Mouse (Mus musculus) embryonic facial prominence, embryonic 15.5 days (tissue): ENCODE data around the gene 4930590J08Rik. TPM values are rescaled to one million over a fixed set of nuclear protein-coding genes. Genes with fewer than 3 reads are reported as not detected.

Experiments used
- ATAC-seq: fragments of 200-750 bp; cut with Nextera tagmentation; 2 replicates; pipeline ENCODE4 v1.8.0; 2017; ENCODE audit warnings: low read depth, moderate TSS enrichment; ENCODE audit not compliant: insufficient number of reproducible peaks, low FRiP score, low TSS enrichment
- H3K27ac ChIP-seq: fragments of 300-500 bp; sonication (generic); replicated peaks from 2 replicates; pipeline ENCODE4 v1.5.1; 2015; ENCODE audit warnings: mild to moderate bottlenecking, inconsistent platforms
- H3K27me3 ChIP-seq: fragments of 300-500 bp; sonication (generic); 2 replicates; pipeline ENCODE4 v1.6.1; 2015; ENCODE audit warnings: inconsistent platforms
- H3K36me3 ChIP-seq: fragments of 300-500 bp; sonication (generic); 2 replicates; pipeline ENCODE4 v1.6.1; 2015; ENCODE audit warnings: mild to moderate bottlenecking, inconsistent platforms
- H3K4me1 ChIP-seq: fragments of 300-500 bp; sonication (generic); 2 replicates; pipeline ENCODE4 v1.6.1; 2015; ENCODE audit warnings: inconsistent platforms
- H3K4me2 ChIP-seq: fragments of 300-500 bp; sonication (generic); replicated peaks from 2 replicates; pipeline ENCODE4 v1.6.1; 2015; ENCODE audit warnings: mild to moderate bottlenecking, inconsistent platforms
- H3K4me3 ChIP-seq: fragments of 300-500 bp; sonication (generic); replicated peaks from 2 replicates; pipeline ENCODE4 v1.5.1; 2015; ENCODE audit warnings: mild to moderate bottlenecking, inconsistent platforms
- H3K9ac ChIP-seq: fragments of 300-500 bp; sonication (generic); 2 replicates; pipeline ENCODE4 v1.6.1; 2015; ENCODE audit warnings: inconsistent platforms
- H3K9me3 ChIP-seq: fragments of 300-500 bp; sonication (generic); replicated peaks from 2 replicates; pipeline ENCODE4 v1.6.1; 2016; ENCODE audit warnings: inconsistent platforms
- WGBS: fragments of 180-500 bp; shearing (Covaris S2); methylation state at CpG from one replicate; pipeline ENCODE4 v1.1.7; 2015; 5-methylcytosine and 5-hydroxymethylcytosine counted together
- polyA plus RNA-seq: library from polyadenylated mRNA; unstranded; fragments of >200 nt; fragmentation: Nextera tagmentation; extraction: Ambion mirVana; gene quantifications from 2 replicates; pipeline ENCODE4 v1.2.1, GENCODE M21; 2015

The 4930590J08Rik gene
- polyA plus RNA-seq, 1 experiment from 2014 or later, result 0.24 TPM

GRCm38 (mm10) chr6:91996072-91996471, 93.5 kb downstream of the 4930590J08Rik start:
- Histone ChIP-seq H3K4me2 (no peak overlapping the region), H3K27ac (no peak overlapping the region), H3K4me3 (no peak overlapping the region), H3K4me1 (no peaks in the 10 kb centered on the region), H3K36me3 (no peaks in the 10 kb centered on the region), H3K27me3 (no peaks in the 10 kb centered on the region), H3K9me3 (no peaks in the 10 kb centered on the region), H3K9ac (no peak overlapping the region)
- no peak for ATAC-seq
- 70% methylated on average over 8 of the region's 8 CpGs for WGBS

Other genes with a start within 250 kb of the 4930590J08Rik start
- 61.6 and 77.5 TPM in 2 replicates for gene Slc6a6, start 218.8 kb upstream of the 4930590J08Rik start, polyA plus RNA-seq
- gene Grip2, start 75.6 kb upstream of the 4930590J08Rik start, polyA plus RNA-seq, result 1.9 and 2.7 TPM in 2 replicates
- 31.8 and 35.1 TPM in 2 replicates for gene Ccdc174, start 24.8 kb upstream of the 4930590J08Rik start, polyA plus RNA-seq
- 12.0 and 12.2 TPM in 2 replicates for gene Fgd5, start 76.1 kb downstream of the 4930590J08Rik start, polyA plus RNA-seq
- 25.3 and 25.9 TPM in 2 replicates for gene Nr2c2, start 188.6 kb downstream of the 4930590J08Rik start, polyA plus RNA-seq